Mouse (Mus musculus) heart, embryonic 11.5 days (tissue): Measurements from ENCODE around the gene Gadd45gip1. TPM values are rescaled to one million over a fixed set of nuclear protein-coding genes. Genes with fewer than 3 reads are reported as not detected.

ENCODE experiments used
- ATAC-seq: fragments of 200-750 bp; cut with Nextera tagmentation; replicated peaks from 2 replicates; pipeline ENCODE4 v1.8.0; 2017; ENCODE audit warnings: moderate library complexity; ENCODE audit not compliant: insufficient number of reproducible peaks, low FRiP score, low TSS enrichment
- H3K27ac ChIP-seq: fragments of 300-500 bp; sonication (generic); 2 replicates; pipeline ENCODE4 v1.5.1; 2014; ENCODE audit warnings: mild to moderate bottlenecking, low read depth, low read length
- H3K27me3 ChIP-seq: fragments of 300-500 bp; sonication (generic); 2 replicates; pipeline ENCODE4 v1.6.1; 2014; ENCODE audit warnings: mild to moderate bottlenecking, low read length, mixed read lengths; ENCODE audit not compliant: control insufficient read depth, insufficient read depth
- H3K36me3 ChIP-seq: fragments of 300-500 bp; sonication (generic); 2 replicates; pipeline ENCODE4 v1.6.1; 2014; ENCODE audit warnings: mild to moderate bottlenecking, low read length, moderate library complexity, mixed read lengths; ENCODE audit not compliant: control insufficient read depth, insufficient read depth
- H3K4me1 ChIP-seq: fragments of 300-500 bp; sonication (generic); 2 replicates; pipeline ENCODE4 v1.6.1; 2014; ENCODE audit warnings: low read length; ENCODE audit not compliant: control insufficient read depth, insufficient read depth
- H3K4me2 ChIP-seq: fragments of 300-500 bp; sonication (generic); 2 replicates; pipeline ENCODE4 v1.6.1; 2014; ENCODE audit warnings: mild to moderate bottlenecking, moderate library complexity
- H3K4me3 ChIP-seq: fragments of 300-500 bp; sonication (generic); 2 replicates; pipeline ENCODE4 v1.5.1; 2014; ENCODE audit warnings: low read depth, low read length
- H3K9ac ChIP-seq: fragments of 300-500 bp; sonication (generic); 2 replicates; pipeline ENCODE4 v1.6.1; 2014; ENCODE audit warnings: mild to moderate bottlenecking, low read depth, low read length, moderate library complexity
- H3K9me3 ChIP-seq: fragments of 300-500 bp; sonication (generic); replicated peaks from 2 replicates; pipeline ENCODE4 v1.6.1; 2016; ENCODE audit warnings: low read length; ENCODE audit not compliant: control insufficient read depth
- WGBS: fragments of 180-500 bp; shearing (Covaris S2); extraction: QIAGEN DNeasy Blood & Tissue Kit; methylation state at CpG from one replicate; pipeline ENCODE4 v1.1.7; 2014; ENCODE audit not compliant: insufficient replicate concordance; 5-methylcytosine and 5-hydroxymethylcytosine counted together
- polyA plus RNA-seq: library from polyadenylated mRNA; unstranded; fragments of >200 nt; fragmentation: Nextera tagmentation; extraction: Ambion mirVana; gene quantifications from 2 replicates; pipeline ENCODE4 v1.2.1, GENCODE M21; 2014

Gene Gadd45gip1
- polyA plus RNA-seq, 1 experiment from 2014 or later = 52.2 TPM

DNA sequence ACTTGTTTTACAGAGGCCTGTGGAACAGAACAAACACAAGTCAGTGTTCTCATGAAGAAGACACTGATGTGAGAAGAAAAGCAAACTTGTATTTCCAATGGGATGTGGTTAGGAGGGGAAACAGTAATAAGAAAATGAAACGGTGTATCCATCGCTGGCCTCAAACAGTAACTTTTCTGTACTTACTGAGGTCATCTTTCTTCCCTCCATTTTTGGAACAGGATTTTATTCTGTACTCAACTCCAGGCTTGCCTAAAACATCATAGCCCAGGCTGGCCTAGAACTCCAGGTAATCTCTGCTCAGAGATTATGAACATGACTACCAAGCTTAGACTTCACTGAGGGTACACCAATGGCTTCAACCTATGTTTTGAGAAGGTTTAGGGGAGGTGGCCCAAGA lies 8.1 kb downstream of the Gadd45gip1 start:
- peak overlapping the region; percentile 94; the same call in 1 of the 2 replicates for H3K9ac ChIP-seq
- H3K4me1 ChIP-seq = peaks cover 19% of the 10 kb centered on the region
- H3K36me3 ChIP-seq = peaks cover 53% of the 10 kb centered on the region
- no peaks in the 10 kb centered on the region for H3K9me3 ChIP-seq
- ATAC-seq = no peak
- H3K4me2 ChIP-seq = peak overlapping the region; percentile 73
- peak overlapping the region; percentile 80 for H3K4me3 ChIP-seq
- no peaks in the 10 kb centered on the region for H3K27me3 ChIP-seq
- 91% methylated on average over 2 of the region's 2 CpGs for WGBS
- H3K27ac ChIP-seq = peak overlapping the region; percentile 95

DNA sequence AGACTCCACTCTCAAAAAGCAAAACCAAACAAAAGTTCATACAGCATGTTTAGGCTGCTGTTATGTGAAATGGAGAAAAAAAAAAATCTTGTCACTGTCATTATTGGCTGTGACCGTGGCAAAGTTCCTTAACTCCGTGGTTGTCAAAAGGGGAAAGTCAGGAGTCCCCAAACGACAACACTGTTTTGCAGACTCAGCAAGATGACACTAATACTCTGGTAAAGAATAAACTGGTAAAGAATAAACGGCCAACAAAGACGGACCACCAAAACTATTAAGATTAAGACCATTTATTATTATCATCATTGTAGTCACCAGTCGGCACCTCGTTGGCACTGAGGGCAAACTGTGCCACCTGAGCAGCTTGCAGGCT lies 8.5 kb downstream of the Gadd45gip1 start:
- peak overlapping the region; percentile 94 for H3K9ac ChIP-seq
- H3K27ac ChIP-seq = peak overlapping the region; percentile 95
- peaks cover 23% of the 10 kb centered on the region for H3K4me1 ChIP-seq
- H3K9me3 ChIP-seq = no peaks in the 10 kb centered on the region
- peak overlapping the region; percentile 80 for H3K4me3 ChIP-seq
- peak overlapping the region; percentile 73 for H3K4me2 ChIP-seq
- no peaks in the 10 kb centered on the region for H3K27me3 ChIP-seq
- ATAC-seq = no peak
- peaks cover 56% of the 10 kb centered on the region for H3K36me3 ChIP-seq
- WGBS = 4% methylated on average over 7 of the region's 7 CpGs

DNA sequence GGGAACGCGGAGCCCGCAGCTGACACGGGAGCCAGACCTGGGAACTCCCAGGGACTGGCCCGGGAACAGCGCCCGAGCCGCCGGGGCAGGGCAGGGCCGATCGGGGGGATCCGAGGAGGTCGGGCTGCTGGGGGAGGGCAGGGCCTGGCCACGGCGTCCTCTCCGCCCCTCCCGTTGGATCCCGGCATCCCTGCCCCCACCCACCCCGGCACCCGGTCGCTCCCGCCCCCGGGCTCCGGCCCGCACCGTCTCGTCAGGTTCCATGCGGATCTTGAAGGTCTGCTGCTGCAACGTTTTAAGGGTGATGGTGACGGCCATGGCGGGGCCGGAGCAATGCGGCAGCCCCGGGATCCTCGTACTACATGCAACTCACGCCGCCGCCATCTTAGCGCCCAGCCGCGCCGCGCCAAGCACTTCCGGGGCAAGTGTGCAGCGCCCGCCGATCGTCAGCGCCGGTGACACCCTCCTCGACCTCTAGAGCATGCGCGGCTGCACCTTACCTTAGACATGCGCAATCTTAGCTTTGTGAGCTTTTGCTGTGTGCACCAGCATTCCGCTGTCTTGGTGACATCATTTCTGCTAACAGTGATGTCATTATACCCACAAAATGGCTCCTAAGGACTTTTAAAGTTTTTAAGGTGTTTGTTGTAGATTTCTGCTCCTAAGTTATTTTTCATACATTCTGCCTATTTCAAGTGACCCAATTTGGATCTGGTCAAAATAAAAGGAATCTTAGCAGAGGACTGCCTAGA lies 9.1 kb downstream of the Gadd45gip1 start, which contains the start of gene Rad23a:
TSS of gene Rad23a (minus strand) at position 418 of the 752 bp plus-strand sequence.
- Histone ChIP-seq H3K27me3 (no peaks in the 10 kb centered on the region), H3K4me1 (peaks cover 26% of the 10 kb centered on the region), H3K9ac (peak within 1 kb of the TSS; percentile 94), H3K36me3 (peaks cover 55% of the 10 kb centered on the region), H3K4me3 (peak within 1 kb of the TSS; percentile 80), H3K4me2 (peak within 1 kb of the TSS; percentile 73), H3K9me3 (no peaks in the 10 kb centered on the region), H3K27ac (peak within 1 kb of the TSS; percentile 95)
- ATAC-seq = peak; percentile 84
- 1% methylated on average over 55 of the region's 55 CpGs for WGBS

DNA sequence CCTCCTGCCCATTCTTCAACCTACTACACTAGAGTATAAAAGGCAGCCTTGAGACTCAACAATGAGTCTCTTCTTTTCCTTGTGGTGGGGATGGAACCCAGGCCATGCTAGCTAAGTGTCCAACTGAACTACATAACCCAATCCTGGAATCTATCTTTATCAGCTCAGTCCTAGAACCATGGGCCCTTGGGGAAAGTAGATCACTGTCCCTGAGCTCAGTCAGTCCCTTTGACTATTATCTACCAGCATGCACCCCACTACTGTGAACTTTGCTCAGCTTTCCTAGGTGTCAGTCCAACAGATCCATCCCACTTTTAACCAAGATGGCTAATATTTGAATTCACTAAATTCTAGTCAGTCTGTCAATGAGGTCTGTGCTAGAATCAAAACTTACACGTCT lies 10.2 kb downstream of the Gadd45gip1 start:
- Histone ChIP-seq H3K27me3 (no peaks in the 10 kb centered on the region), H3K9ac (no peak overlapping the region), H3K9me3 (no peaks in the 10 kb centered on the region), H3K27ac (peak overlapping the region; percentile 29; the same call in 1 of the 2 replicates), H3K4me1 (peaks cover 27% of the 10 kb centered on the region), H3K4me2 (no peak overlapping the region), H3K36me3 (peaks cover 51% of the 10 kb centered on the region), H3K4me3 (no peak overlapping the region)
- 84% methylated on average over 1 of the region's 1 CpGs for WGBS
- ATAC-seq = no peak

DNA sequence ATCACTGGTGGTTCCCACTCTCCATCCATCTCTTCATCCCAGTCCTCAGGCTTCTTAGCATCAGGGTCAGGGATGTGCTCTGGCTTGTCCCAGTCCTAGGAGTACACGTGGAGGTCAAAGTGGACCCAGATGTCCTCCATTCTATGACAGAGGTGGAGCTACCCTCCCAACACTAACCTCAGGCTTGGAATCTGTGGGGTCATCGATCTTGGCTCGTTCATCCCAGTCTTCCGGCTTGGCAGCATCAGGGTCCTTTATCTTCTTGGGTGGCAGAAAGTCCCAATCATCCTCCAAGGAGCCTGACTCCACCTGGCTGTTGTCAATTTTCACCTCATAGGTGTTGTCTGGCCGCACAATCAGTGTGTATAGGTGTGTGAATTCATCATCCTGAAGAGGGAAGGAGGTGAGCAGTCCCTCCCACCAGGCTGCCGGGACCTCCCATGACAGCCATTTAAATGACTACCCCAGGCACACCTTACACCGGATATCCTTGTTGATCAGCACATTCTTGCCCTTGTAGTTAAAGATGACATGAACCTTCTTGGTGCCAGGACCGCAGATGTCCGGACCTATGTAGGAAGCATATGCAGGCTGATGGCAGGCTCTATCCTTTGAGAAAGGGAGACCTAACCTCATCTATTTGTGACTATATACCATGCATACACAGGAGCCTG lies 13.2 kb downstream of the Gadd45gip1 start:
- no peaks in the 10 kb centered on the region for H3K27me3 ChIP-seq
- no peak for ATAC-seq
- H3K27ac ChIP-seq = no peak overlapping the region
- H3K9ac ChIP-seq = peak overlapping the region; percentile 99
- H3K4me3 ChIP-seq = peak overlapping the region; percentile 97
- H3K36me3 ChIP-seq = peaks cover 30% of the 10 kb centered on the region
- H3K9me3 ChIP-seq = no peaks in the 10 kb centered on the region
- peaks cover 30% of the 10 kb centered on the region for H3K4me1 ChIP-seq
- H3K4me2 ChIP-seq = peak overlapping the region; percentile 69
- 85% methylated on average over 9 of the region's 9 CpGs for WGBS

DNA sequence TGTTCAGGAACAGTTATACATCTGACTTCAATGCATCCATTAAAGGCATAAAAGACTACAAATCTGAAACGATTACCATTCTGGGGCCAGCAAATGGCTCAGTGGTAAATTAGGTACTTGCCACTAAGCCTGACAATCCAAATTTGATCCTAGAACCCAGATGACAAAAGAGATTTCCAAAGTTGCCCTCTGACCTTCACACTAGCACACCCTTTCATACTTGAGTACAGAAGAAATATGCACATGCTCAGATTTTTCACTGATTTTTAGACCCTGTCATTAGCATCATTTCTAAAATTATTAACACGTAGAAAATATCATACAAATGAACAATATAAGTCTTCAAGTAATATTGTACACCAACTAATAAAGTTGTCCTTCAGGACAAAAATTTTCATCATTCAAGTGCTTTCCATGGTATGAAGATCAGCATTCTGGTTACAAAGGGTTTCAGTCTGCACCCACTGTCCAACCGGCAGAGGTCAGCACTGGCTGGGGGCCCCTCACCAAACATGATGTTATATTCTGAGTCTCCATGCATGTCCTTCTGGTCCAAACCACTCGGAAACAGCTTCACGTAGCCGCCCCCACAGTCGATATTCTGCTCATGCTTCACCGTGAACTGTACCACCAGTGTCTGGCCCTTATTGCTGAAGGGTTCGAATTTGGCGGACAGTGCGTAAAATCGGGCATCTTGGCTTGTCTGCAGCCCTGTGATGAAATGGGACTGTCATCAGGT lies 14.2 kb downstream of the Gadd45gip1 start:
- Histone ChIP-seq H3K4me3 (peak overlapping the region; percentile 97), H3K4me1 (peaks cover 28% of the 10 kb centered on the region), H3K36me3 (peaks cover 30% of the 10 kb centered on the region), H3K27ac (peak overlapping the region; percentile 82), H3K9me3 (no peaks in the 10 kb centered on the region), H3K27me3 (no peaks in the 10 kb centered on the region), H3K4me2 (peak overlapping the region; percentile 69), H3K9ac (peak overlapping the region; percentile 99)
- 15% methylated on average over 12 of the region's 12 CpGs for WGBS
- no peak for ATAC-seq

DNA sequence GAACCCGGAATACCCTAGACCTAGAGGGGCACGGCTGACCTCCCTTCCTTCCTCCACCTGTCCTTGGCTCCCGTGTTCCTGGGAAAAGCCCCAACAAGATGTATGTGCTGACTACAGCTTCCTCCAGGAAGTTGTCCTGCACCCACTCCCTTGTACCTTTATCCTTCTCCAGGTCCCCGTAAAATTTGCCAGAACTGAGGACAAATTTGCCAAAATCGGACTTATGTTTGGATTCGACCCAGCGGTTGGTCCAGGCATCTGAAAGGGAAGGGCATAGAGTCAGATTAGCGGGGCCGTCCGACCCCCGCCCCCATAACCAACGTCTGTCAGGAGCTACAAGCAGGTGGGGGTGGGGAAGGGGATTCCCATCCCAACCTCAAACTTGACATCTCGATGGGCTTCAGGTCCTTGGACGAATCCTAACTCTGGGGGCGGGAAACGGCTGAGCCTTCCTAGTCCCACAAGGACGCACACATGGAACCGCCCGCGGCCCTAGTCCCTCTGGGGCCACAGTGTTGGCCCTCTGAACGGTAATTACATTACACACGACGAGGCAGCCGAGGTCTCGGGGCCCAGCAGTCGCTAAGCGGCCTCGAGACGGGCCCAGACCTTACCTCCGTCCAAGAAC lies 14.9 kb downstream of the Gadd45gip1 start:
- Histone ChIP-seq H3K27me3 (no peaks in the 10 kb centered on the region), H3K9me3 (no peaks in the 10 kb centered on the region), H3K4me2 (peak overlapping the region; percentile 69), H3K4me3 (peak overlapping the region; percentile 97), H3K27ac (peak overlapping the region; percentile 82), H3K36me3 (peaks cover 30% of the 10 kb centered on the region), H3K9ac (peak overlapping the region; percentile 99), H3K4me1 (peaks cover 28% of the 10 kb centered on the region)
- ATAC-seq = peak; percentile 9; the same call in 1 of the 2 replicates
- whole genome bisulfite sequencing = under 1% methylated on average over 30 of the region's 30 CpGs
